Mouse (Mus musculus) heart, postnatal 0 days (tissue): ENCODE measurements around the gene Primpol. TPM values are rescaled to one million over a fixed set of nuclear protein-coding genes. Genes with fewer than 3 reads are reported as not detected.

Experiments used
- ATAC-seq: fragments of 200-750 bp; cut with Nextera tagmentation; 2 replicates; pipeline ENCODE4 v1.8.0; 2017; ENCODE audit warnings: low read depth, moderate number of reproducible peaks, moderate library complexity; ENCODE audit not compliant: insufficient read depth
- DNase-seq: peaks from one replicate; pipeline ENCODE4 v3.0.0-alpha.2; 2016; ENCODE audit warnings: low spot score
- H3K27ac ChIP-seq: fragments of 300-500 bp; sonication (generic); 2 replicates; pipeline ENCODE4 v1.5.1; 2014; ENCODE audit warnings: low read depth, mild to moderate bottlenecking
- H3K27me3 ChIP-seq: fragments of 300-500 bp; sonication (generic); 2 replicates; pipeline ENCODE4 v1.6.1; 2014; ENCODE audit warnings: low read length, mixed read lengths; ENCODE audit not compliant: control insufficient read depth, insufficient read depth
- H3K36me3 ChIP-seq: fragments of 300-500 bp; sonication (generic); replicated peaks from 2 replicates; pipeline ENCODE4 v1.6.1; 2014; ENCODE audit warnings: low read length, mixed read lengths; ENCODE audit not compliant: control insufficient read depth, insufficient read depth
- H3K4me1 ChIP-seq: fragments of 300-500 bp; sonication (generic); 2 replicates; pipeline ENCODE4 v1.6.1; 2014; ENCODE audit warnings: antibody characterized with exemption; ENCODE audit not compliant: control insufficient read depth, insufficient read depth
- H3K4me2 ChIP-seq: fragments of 300-500 bp; sonication (generic); 2 replicates; pipeline ENCODE4 v1.6.1; 2014; ENCODE audit warnings: low read depth, mild to moderate bottlenecking, low read length, moderate library complexity
- H3K4me3 ChIP-seq: fragments of 300-500 bp; sonication (generic); 2 replicates; pipeline ENCODE4 v1.5.1; 2014; ENCODE audit warnings: low read depth, low read length
- H3K9ac ChIP-seq: fragments of 300-500 bp; sonication (generic); replicated peaks from 2 replicates; pipeline ENCODE4 v1.6.1; 2014; ENCODE audit warnings: low read depth, low read length, mixed read lengths
- H3K9me3 ChIP-seq: fragments of 300-500 bp; sonication (generic); replicated peaks from 2 replicates; pipeline ENCODE4 v1.6.1; 2016; ENCODE audit warnings: low read length; ENCODE audit not compliant: control insufficient read depth
- CTCF ChIP-seq: IDR thresholded peaks from 2 replicates; pipeline ENCODE4 v1.5.1; 2016; ENCODE audit warnings: antibody characterized with exemption, control low read depth, low read depth
- EP300 ChIP-seq: IDR thresholded peaks from 2 replicates; pipeline ENCODE4 v1.6.1; 2016; ENCODE audit warnings: antibody characterized with exemption, low read depth
- WGBS: fragments of 180-500 bp; shearing (Covaris S2); extraction: QIAGEN DNeasy Blood & Tissue Kit; methylation state at CpG from one replicate; pipeline ENCODE4 v1.1.7; 2014; 5-methylcytosine and 5-hydroxymethylcytosine counted together
- polyA plus RNA-seq: library from polyadenylated mRNA; unstranded; fragments of >200 nt; fragmentation: Nextera tagmentation; extraction: Ambion mirVana; gene quantifications from 2 replicates; pipeline ENCODE4 v1.2.1, GENCODE M21; 2015
- total RNA-seq: library from RNA; depleted of rRNA; stranded (reverse); fragments of >200 nt; gene quantifications from 2 replicates; pipeline ENCODE4 v1.2.3, GENCODE M21; 2014; ENCODE audit warnings: low replicate concordance

The Primpol gene
- total and polyA plus RNA-seq, 2 experiments from 2014 or later = 2.9 to 3.4 TPM

- Histone ChIP-seq H3K9ac (no peak overlapping the region), H3K27ac (no peak overlapping the region), H3K4me3 (no peak overlapping the region), H3K4me1 (no peaks in the 10 kb centered on the region), H3K36me3 (peaks cover 25% of the 10 kb centered on the region), H3K9me3 (no peaks in the 10 kb centered on the region), H3K27me3 (no peaks in the 10 kb centered on the region), H3K4me2 (no peak overlapping the region)
- ATAC-seq = no peak
- no peak for DNase-seq
- TF ChIP-seq CTCF (peak; percentile 38), EP300 (no peak)
- 85% methylated on average over 6 of the region's 6 CpGs for WGBS
These were observed 57.6 kb downstream of the Primpol start for GRCm38 (mm10) chr8:46559428-46559827.

DNA sequence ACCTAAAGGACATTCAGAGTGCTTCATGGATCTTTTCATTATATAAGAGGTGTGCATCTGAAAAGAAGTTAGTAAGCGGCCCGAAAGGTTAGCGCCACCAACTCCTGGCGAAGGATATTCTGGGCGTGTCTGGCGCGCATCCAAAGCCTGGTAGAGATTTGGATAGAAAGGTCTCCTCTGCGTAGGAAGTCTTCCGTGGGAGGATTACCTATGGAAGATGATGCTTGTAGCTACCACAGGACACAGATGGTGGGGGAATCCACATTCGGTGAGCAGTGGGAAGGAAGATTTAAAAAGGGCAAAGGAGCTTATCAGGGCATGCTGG lies 64.6 kb downstream of the Primpol start:
- Histone ChIP-seq H3K4me1 (peaks cover 12% of the 10 kb centered on the region), H3K27me3 (no peaks in the 10 kb centered on the region), H3K4me3 (peak overlapping the region; percentile 71), H3K27ac (peak overlapping the region; percentile 47; the same call in 1 of the 2 replicates), H3K9ac (peak overlapping the region; percentile 56), H3K36me3 (peaks cover 5% of the 10 kb centered on the region; the same call in 1 of the 2 replicates), H3K9me3 (no peaks in the 10 kb centered on the region), H3K4me2 (peak overlapping the region; percentile 81)
- WGBS = 1% methylated on average over 10 of the region's 10 CpGs
- no peak for ATAC-seq
- TF ChIP-seq EP300 (no peak), CTCF (no peak)
- DNase-seq = no peak

DNA sequence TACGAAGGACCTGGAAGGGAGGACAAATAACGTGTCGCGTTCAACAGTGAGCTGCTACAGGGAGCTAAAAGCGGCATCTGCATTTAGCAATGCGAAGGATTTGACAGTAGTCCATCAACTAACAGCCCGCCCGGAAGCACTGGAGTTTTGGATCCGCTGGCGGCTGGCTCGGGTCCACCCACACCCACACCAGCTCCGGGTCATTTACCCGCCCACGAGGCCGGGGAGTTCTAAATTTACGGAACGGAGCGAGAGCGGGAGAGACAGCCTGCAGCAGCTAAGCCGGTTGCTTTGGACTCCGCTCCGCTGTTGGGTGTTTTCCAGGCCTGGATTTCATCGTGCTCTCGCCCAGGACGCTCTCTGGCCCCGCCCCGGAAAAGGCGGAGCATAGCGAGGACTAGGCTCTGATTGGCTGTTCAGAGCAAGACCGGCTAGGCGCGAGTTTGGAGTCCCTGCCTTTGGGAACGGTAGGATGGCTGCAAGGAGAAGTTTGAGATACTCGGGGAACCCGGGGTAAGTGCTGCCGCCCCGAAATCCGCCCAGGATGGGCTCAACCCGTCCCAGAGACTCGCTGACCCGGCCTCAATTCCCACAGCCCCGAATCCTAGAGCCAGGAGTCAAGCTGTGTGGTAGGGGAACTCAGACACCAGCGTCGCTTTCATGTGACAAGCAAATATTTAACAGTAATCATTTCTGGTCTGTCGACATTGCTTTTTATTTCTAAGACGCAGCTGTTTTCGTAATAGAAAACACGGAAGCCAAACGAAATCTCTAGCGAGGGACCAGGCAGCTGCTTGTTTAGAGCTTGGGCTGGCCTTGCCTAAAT lies 65.2 kb downstream of the Primpol start, which contains the start of gene Cenpu:
Gene Cenpu (plus strand): TSS at position 414 of the 826 bp plus-strand sequence.
- H3K4me2 ChIP-seq = peak within 1 kb of the TSS; percentile 81
- peak; percentile 100 for DNase-seq
- WGBS = under 1% methylated on average over 50 of the region's 50 CpGs

DNA sequence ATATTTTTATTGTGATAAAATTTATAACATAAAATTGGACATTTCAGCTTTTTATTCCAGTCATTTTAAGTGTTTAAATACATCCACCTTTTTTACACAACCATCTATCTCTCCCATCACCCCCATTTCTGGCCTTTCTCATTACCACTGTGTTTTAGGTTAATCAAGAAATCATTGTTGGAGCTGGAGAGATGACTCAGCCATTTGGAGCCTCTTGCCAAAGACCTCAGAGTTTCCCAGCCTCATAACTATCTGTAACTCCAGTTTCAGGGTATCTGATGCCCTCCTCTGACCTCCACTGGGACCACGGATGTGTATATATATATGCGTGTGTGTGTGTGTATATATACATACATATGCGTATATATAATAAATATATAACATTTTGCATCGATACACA lies 66.0 kb downstream of the Primpol start:
- Histone ChIP-seq H3K27me3 (no peaks in the 10 kb centered on the region), H3K36me3 (peaks cover under 1% of the 10 kb centered on the region; the same call in 1 of the 2 replicates), H3K4me1 (peaks cover 21% of the 10 kb centered on the region), H3K9ac (no peak overlapping the region), H3K9me3 (no peaks in the 10 kb centered on the region), H3K4me3 (peak overlapping the region; percentile 43), H3K4me2 (peak overlapping the region; percentile 68), H3K27ac (peak overlapping the region; percentile 84)
- 35% methylated on average over 4 of the region's 4 CpGs for WGBS
- DNase-seq (no peak), ATAC-seq (no peak)
- TF ChIP-seq CTCF (no peak), EP300 (no peak)

More for the DNA sequence above, 65.2 kb downstream of the Primpol start, which contains the start of gene Cenpu:
- Histone ChIP-seq H3K9me3 (no peaks in the 10 kb centered on the region), H3K27me3 (no peaks in the 10 kb centered on the region), H3K27ac (peak within 1 kb of the TSS; percentile 84), H3K4me1 (peaks cover 16% of the 10 kb centered on the region), H3K9ac (peak within 1 kb of the TSS; percentile 56), H3K36me3 (peaks cover 5% of the 10 kb centered on the region; the same call in 1 of the 2 replicates), H3K4me3 (peak within 1 kb of the TSS; percentile 71)
- TF ChIP-seq EP300 = peak; percentile 90
- no peak for TF ChIP-seq CTCF
- peak; percentile 98 for ATAC-seq

DNA sequence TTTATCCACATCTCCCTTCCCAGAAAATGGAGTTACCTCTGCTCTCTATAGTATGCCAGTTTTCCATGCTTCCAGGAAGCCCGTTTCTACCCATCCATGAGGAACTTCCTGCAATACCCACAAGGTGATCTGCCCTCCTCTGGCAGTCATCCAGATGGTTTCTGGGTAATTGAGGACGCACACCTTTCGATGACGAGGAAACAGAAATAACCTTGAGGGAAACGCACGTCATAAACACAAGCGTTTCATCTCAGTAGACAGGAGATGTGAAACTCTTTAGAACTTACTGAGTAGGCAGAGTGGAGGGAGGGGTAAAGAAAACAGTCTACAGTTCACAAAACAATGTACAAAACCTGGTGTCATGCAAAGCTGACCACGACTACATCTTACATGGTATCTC lies 67.0 kb downstream of the Primpol start:
- Histone ChIP-seq H3K27me3 (no peaks in the 10 kb centered on the region), H3K4me2 (no peak overlapping the region), H3K9me3 (no peaks in the 10 kb centered on the region), H3K9ac (no peak overlapping the region), H3K36me3 (no peaks in the 10 kb centered on the region), H3K4me1 (peaks cover 21% of the 10 kb centered on the region), H3K4me3 (no peak overlapping the region), H3K27ac (no peak overlapping the region)
- DNase-seq = no peak
- TF ChIP-seq EP300 (no peak), CTCF (no peak)
- WGBS = 78% methylated on average over 8 of the region's 8 CpGs
- no peak for ATAC-seq
